Mouse (Mus musculus): Measurements from ENCODE around the gene Dazap1.

DNA sequence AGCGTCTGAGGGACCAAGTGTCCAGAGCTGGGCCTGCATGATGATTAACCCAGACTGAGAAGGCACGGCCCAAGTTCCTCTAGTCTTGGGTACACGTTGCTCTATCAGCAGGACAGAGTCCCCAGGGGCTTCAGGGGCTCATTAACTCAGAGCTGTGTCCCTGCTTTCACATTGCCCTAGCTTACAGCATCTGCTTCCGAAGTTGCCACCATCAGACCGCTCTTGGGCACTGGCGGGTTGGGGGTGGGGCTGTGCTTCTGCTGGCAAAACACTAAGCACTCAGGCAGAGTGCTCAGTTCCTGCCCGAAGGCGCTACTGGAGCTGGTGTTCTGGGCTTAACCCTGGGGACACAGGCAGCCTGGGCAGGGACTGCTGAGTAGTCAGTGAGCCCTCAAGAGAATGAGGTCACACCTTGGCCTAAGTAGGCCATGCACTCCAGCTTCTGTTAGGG, 20.7 kb downstream of the Dazap1 start:
- no peak for TF ChIP-seq CTCF (IDR thresholded peaks at IDR 0.05; ENCODE audit: low read depth, low read length)
- TF ChIP-seq GATA1 (IDR thresholded peaks at IDR 0.05; ENCODE audit: borderline replicate concordance, low read length), result no peak
- TF ChIP-seq TAL1 (conservative IDR thresholded peaks at IDR 0.05; ENCODE audit: low read depth, low read length), result no peak
- TF ChIP-seq POLR2AphosphoS5 (IDR thresholded peaks at IDR 0.05; ENCODE audit: insufficient replicate concordance, low read depth, low read length), result no peak
